Mouse (Mus musculus) gastrocnemius, adult 2 months (tissue): Measurements from ENCODE around the gene Chmp4b. TPM values are rescaled to one million over a fixed set of nuclear protein-coding genes. Genes with fewer than 3 reads are reported as not detected.

Source experiments
- DNase-seq: peaks from one replicate; pipeline ENCODE4 v3.0.0; 2022
- H3K27ac ChIP-seq: fragments of 200-600 bp; 2 replicates; pipeline ENCODE4 v1.8.1; 2022; ENCODE audit warnings: mild to moderate bottlenecking
- H3K4me3 ChIP-seq: fragments of 200-600 bp; 2 replicates; pipeline ENCODE4 v1.8.1; 2022; ENCODE audit warnings: mild to moderate bottlenecking, moderate library complexity
- CTCF ChIP-seq: fragments of 200-600 bp; IDR thresholded peaks from 2 replicates; pipeline ENCODE4 v1.8.1; 2022; ENCODE audit warnings: antibody characterized with exemption, mild to moderate bottlenecking, moderate library complexity
- intact Hi-C: fragments of 180-260 bp; cut with DNase I; formaldehyde crosslinking; loops from one replicate; pipeline ENCODE4 v1.15.1; 2025
- total RNA-seq, 2 experiments: library from RNA; stranded (reverse); gene quantifications; 2 replicates each; pipeline ENCODE4 v1.2.3; 2021

Chmp4b gene
- total RNA-seq, 2 experiments from 2014 or later, result 111 to 119 TPM

- peak overlapping the region; percentile 82 for H3K27ac ChIP-seq
- peak; percentile 41 for DNase-seq
- H3K4me3 ChIP-seq, result peak overlapping the region; percentile 68
- intact Hi-C loops, result no loop called here
- no peak for TF ChIP-seq CTCF
Observed at GRCm38 (mm10) chr2:154676653-154677609, 25.4 kb downstream of the Chmp4b start.

- peak overlapping the region; percentile 68 for H3K4me3 ChIP-seq
- TF ChIP-seq CTCF, result no peak
- intact Hi-C loops, result no loop called here
- peak overlapping the region; percentile 82 for H3K27ac ChIP-seq
- DNase-seq, result peak; percentile 56
Observed at GRCm38 (mm10) chr2:154677651-154678139, 26.2 kb downstream of the Chmp4b start.

- TF ChIP-seq CTCF, result no peak
- intact Hi-C loops, result no loop called here
- Histone ChIP-seq H3K27ac (peak overlapping the region; percentile 28), H3K4me3 (no peak overlapping the region)
- DNase-seq, result no peak
Observed at GRCm38 (mm10) chr2:154678995-154679394, 27.5 kb downstream of the Chmp4b start.

GRCm38 (mm10) chr2:154680337-154680736, 28.8 kb downstream of the Chmp4b start:
- intact Hi-C loops, result no loop called here
- Histone ChIP-seq H3K27ac (no peak overlapping the region), H3K4me3 (no peak overlapping the region)
- TF ChIP-seq CTCF, result no peak
- DNase-seq, result no peak

GRCm38 (mm10) chr2:154680941-154681340, 29.4 kb downstream of the Chmp4b start:
- H3K4me3 ChIP-seq, result no peak overlapping the region
- DNase-seq, result no peak
- TF ChIP-seq CTCF, result no peak
- intact Hi-C loops, result no loop called here
- no peak overlapping the region; the same call in 1 of the 2 replicates for H3K27ac ChIP-seq

GRCm38 (mm10) chr2:154682712-154683111, 31.2 kb downstream of the Chmp4b start:
- intact Hi-C loops, result no loop called here
- no peak for TF ChIP-seq CTCF
- Histone ChIP-seq H3K4me3 (no peak overlapping the region), H3K27ac (peak overlapping the region; percentile 49; the same call in 1 of the 2 replicates)
- DNase-seq, result peak; percentile 38

GRCm38 (mm10) chr2:154684901-154685470, 33.5 kb downstream of the Chmp4b start:
- H3K27ac ChIP-seq, result no peak overlapping the region
- no peak for DNase-seq
- intact Hi-C loops, result no loop called here
- TF ChIP-seq CTCF, result no peak
- H3K4me3 ChIP-seq, result no peak overlapping the region

- intact Hi-C loops, result no loop called here
- no peak for TF ChIP-seq CTCF
Observed at GRCm38 (mm10) chr2:154685772-154686171, 34.3 kb downstream of the Chmp4b start.

GRCm38 (mm10) chr2:154686819-154687218, 35.3 kb downstream of the Chmp4b start:
- H3K27ac ChIP-seq, result no peak overlapping the region
- TF ChIP-seq CTCF, result no peak
- H3K4me3 ChIP-seq, result no peak overlapping the region
- intact Hi-C loops, result no loop called here
- DNase-seq, result no peak

More at GRCm38 (mm10) chr2:154685772-154686171, 34.3 kb downstream of the Chmp4b start:
- no peak for DNase-seq
- Histone ChIP-seq H3K4me3 (no peak overlapping the region), H3K27ac (no peak overlapping the region)

GRCm38 (mm10) chr2:154689391-154689790, 37.9 kb downstream of the Chmp4b start:
- H3K27ac ChIP-seq, result no peak overlapping the region
- no peak for TF ChIP-seq CTCF
- no peak overlapping the region for H3K4me3 ChIP-seq
- intact Hi-C loops, result no loop called here
- no peak for DNase-seq

- H3K27ac ChIP-seq, result no peak overlapping the region
- no peak overlapping the region for H3K4me3 ChIP-seq
- TF ChIP-seq CTCF, result no peak
- no peak for DNase-seq
- intact Hi-C loops, result no loop called here
Observed at GRCm38 (mm10) chr2:154690959-154691358, 39.5 kb downstream of the Chmp4b start.

GRCm38 (mm10) chr2:154693186-154693940, 41.9 kb downstream of the Chmp4b start:
- DNase-seq, result peak; percentile 31
- Histone ChIP-seq H3K27ac (no peak overlapping the region; the same call in 1 of the 2 replicates), H3K4me3 (no peak overlapping the region)
- TF ChIP-seq CTCF, result no peak
- intact Hi-C loops, result no loop called here
